Mouse (Mus musculus) stomach, postnatal 0 days (tissue): ENCODE measurements around the gene Pcgf2.

Source experiments
- CTCF ChIP-seq: IDR thresholded peaks from 2 replicates; pipeline ENCODE4 v1.5.1; 2016; ENCODE audit warnings: antibody characterized with exemption, low read depth, mild to moderate bottlenecking, moderate library complexity
- EP300 ChIP-seq: optimal IDR thresholded peaks from 2 replicates; pipeline ENCODE3; 2016; ENCODE audit warnings: antibody characterized with exemption

DNA sequence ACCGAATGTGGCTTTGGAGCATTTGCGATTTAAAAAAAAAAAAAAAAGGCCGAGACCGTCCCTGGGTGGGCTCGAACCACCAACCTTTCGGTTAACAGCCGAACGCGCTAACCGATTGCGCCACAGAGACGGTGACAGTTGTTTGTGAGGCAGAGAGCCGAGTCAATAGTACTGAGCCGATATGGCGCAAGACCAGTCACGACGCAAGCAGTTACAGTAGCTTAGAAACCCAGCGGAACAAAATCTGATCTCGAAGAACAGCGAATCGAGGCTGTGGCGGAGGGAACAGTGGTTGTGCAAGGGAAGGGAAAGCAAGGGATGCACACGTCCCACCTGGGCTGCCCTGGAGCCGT lies 2.1 kb upstream of the Pcgf2 start:
- TF ChIP-seq CTCF (no peak), EP300 (no peak)
